Mouse (Mus musculus) heart, embryonic 12.5 days (tissue): Measurements from ENCODE around the gene Gm609. TPM values are rescaled to one million over a fixed set of nuclear protein-coding genes. Genes with fewer than 3 reads are reported as not detected.

ENCODE experiments used
- ATAC-seq: fragments of 200-750 bp; cut with Nextera tagmentation; 2 replicates; pipeline ENCODE4 v1.8.0; 2017; ENCODE audit warnings: moderate TSS enrichment, moderate library complexity; ENCODE audit not compliant: insufficient number of reproducible peaks, low FRiP score
- H3K27ac ChIP-seq: fragments of 300-500 bp; sonication (generic); 2 replicates; pipeline ENCODE4 v1.5.1; 2016; ENCODE audit warnings: mild to moderate bottlenecking, moderate library complexity; ENCODE audit not compliant: poor library complexity, severe bottlenecking
- H3K27me3 ChIP-seq: fragments of 300-500 bp; sonication (generic); replicated peaks from 2 replicates; pipeline ENCODE4 v1.6.1; 2016; ENCODE audit warnings: mild to moderate bottlenecking, moderate library complexity
- H3K36me3 ChIP-seq: fragments of 300-500 bp; sonication (generic); 2 replicates; pipeline ENCODE4 v1.6.1; 2016; ENCODE audit warnings: mild to moderate bottlenecking, moderate library complexity
- H3K4me1 ChIP-seq: fragments of 300-500 bp; sonication (generic); replicated peaks from 2 replicates; pipeline ENCODE4 v1.6.1; 2016; ENCODE audit warnings: mild to moderate bottlenecking
- H3K4me2 ChIP-seq: fragments of 300-500 bp; sonication (generic); 2 replicates; pipeline ENCODE4 v1.6.1; 2016; ENCODE audit warnings: mild to moderate bottlenecking, moderate library complexity
- H3K4me3 ChIP-seq: fragments of 300-500 bp; sonication (generic); 2 replicates; pipeline ENCODE4 v1.5.1; 2016; ENCODE audit warnings: mild to moderate bottlenecking
- H3K9ac ChIP-seq: fragments of 300-500 bp; sonication (generic); 2 replicates; pipeline ENCODE4 v1.6.1; 2016; ENCODE audit warnings: mild to moderate bottlenecking, moderate library complexity
- H3K9me3 ChIP-seq: fragments of 300-500 bp; sonication (generic); replicated peaks from 2 replicates; pipeline ENCODE4 v1.6.1; 2016; ENCODE audit warnings: mild to moderate bottlenecking, moderate library complexity
- WGBS: fragments of 180-500 bp; shearing (Covaris S2); methylation state at CpG from one replicate; pipeline ENCODE4 v1.1.7; 2016; 5-methylcytosine and 5-hydroxymethylcytosine counted together
- polyA plus RNA-seq: library from polyadenylated mRNA; unstranded; fragments of >200 nt; fragmentation: Nextera tagmentation; extraction: Ambion mirVana; gene quantifications from 2 replicates; pipeline ENCODE4 v1.2.1, GENCODE M21; 2016

The Gm609 gene
- polyA plus RNA-seq, 1 experiment from 2014 or later = not detected

DNA sequence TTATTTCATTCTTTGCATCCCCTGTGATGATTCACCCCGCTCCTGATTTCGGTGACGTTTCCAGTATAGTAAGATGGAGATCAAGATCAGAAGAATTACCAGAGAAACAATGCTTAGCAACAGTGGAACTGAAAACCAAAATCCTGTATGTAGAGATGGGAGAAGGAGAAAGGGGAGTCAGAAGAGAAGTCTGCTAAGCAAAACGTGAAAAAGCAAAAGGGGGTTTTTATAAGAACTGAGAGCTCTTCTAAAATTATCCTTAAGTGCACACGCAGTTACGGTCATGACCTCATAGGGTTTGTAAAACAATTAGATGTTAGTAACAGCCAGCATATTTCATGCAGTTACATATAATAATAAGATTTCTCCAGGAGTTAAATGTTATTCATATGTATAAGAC is 100.5 kb downstream of the Gm609 start:
- H3K27me3 ChIP-seq = no peaks in the 10 kb centered on the region
- H3K36me3 ChIP-seq = no peaks in the 10 kb centered on the region
- no peaks in the 10 kb centered on the region for H3K4me1 ChIP-seq
- no peak overlapping the region for H3K4me3 ChIP-seq
- WGBS = 84% methylated on average over 6 of the region's 6 CpGs
- H3K9ac ChIP-seq = no peak overlapping the region
- no peaks in the 10 kb centered on the region for H3K9me3 ChIP-seq
- no peak overlapping the region for H3K27ac ChIP-seq
- no peak overlapping the region for H3K4me2 ChIP-seq
- ATAC-seq = no peak

DNA sequence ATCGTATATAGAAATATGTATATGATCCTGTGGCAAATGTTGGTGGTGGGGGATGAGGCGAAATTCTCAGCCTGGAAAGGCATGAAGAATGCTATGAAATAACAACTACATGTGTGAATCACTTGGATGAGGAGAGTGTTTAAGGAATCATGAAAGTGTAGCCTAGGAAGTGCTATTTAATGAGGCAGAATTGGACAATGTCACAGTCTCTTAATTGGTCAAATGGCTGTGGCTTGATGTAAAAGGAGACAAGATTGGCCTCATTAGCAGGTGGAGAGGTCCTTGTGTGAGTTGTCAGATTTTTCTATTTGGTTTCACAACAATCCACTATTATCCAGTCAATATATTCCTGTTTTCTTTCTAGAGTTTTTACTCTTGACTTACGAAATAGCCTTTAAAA is 101.1 kb downstream of the Gm609 start:
- no peak overlapping the region for H3K9ac ChIP-seq
- 89% methylated on average over 3 of the region's 3 CpGs for WGBS
- ATAC-seq = no peak

DNA sequence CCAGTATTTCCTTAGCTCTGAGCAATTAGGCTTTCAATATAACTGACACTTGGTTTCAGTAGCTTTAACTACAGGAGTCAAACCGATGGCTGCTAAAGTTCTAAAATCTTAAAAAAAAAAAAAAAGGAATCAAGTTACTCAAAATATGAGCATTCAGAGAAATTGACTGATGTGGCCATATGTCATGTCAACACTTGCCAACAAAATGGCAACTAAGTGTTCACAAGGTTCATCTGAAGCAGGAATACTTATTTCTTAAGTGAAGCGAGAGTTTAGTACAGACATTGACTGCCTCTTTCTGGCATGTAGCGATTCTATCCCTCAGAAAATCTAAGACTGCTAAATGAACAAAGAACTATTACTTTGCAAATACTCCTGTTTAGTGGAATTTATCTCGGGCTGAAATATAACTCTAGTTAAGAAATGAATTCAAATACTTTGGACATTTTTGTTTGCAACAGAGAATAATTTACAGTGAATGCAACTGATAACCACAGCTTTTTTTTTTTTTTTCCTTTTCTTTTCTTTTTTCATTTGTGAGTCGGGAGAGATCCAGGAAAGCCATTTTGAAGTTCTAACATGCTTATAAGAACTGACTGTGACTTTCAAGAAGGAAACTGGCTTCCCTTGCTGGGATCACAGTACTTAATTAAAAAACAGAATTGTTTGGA is 102.3 kb downstream of the Gm609 start:
- H3K9ac ChIP-seq = no peak overlapping the region
- H3K36me3 ChIP-seq = no peaks in the 10 kb centered on the region
- H3K27me3 ChIP-seq = no peaks in the 10 kb centered on the region
- H3K4me2 ChIP-seq = no peak overlapping the region
- H3K4me1 ChIP-seq = no peaks in the 10 kb centered on the region
- H3K4me3 ChIP-seq = no peak overlapping the region
- WGBS = 75% methylated on average over 5 of the region's 5 CpGs
- H3K27ac ChIP-seq = no peak overlapping the region
- no peak for ATAC-seq
- no peaks in the 10 kb centered on the region for H3K9me3 ChIP-seq

More for the DNA sequence above, 101.1 kb downstream of the Gm609 start:
- Histone ChIP-seq H3K27ac (no peak overlapping the region), H3K4me2 (no peak overlapping the region), H3K4me3 (no peak overlapping the region), H3K4me1 (no peaks in the 10 kb centered on the region), H3K27me3 (no peaks in the 10 kb centered on the region), H3K9me3 (no peaks in the 10 kb centered on the region), H3K36me3 (no peaks in the 10 kb centered on the region)

DNA sequence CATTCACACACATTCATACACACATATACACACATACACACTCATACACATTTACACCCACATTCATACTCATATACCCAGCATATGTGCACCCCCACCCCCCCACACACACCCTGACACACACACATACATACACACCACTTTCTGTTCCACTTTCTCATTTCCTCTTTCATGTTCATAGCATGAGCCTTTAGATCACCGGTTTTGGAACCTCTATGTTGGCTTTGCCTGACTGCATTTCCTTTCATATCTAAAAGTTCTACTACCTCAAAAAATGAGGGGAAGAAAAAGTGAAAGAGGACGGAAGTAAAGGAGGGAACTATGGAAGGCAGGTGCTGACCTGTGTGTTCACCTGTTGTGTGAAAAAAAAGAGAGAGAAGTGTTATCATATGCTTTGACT is 102.9 kb downstream of the Gm609 start:
- no peak overlapping the region for H3K27ac ChIP-seq
- H3K4me1 ChIP-seq = no peaks in the 10 kb centered on the region
- 72% methylated on average over 2 of the region's 2 CpGs for WGBS
- H3K27me3 ChIP-seq = no peaks in the 10 kb centered on the region
- no peak overlapping the region for H3K9ac ChIP-seq
- H3K36me3 ChIP-seq = no peaks in the 10 kb centered on the region
- H3K9me3 ChIP-seq = no peaks in the 10 kb centered on the region
- ATAC-seq = no peak
- H3K4me2 ChIP-seq = no peak overlapping the region
- no peak overlapping the region for H3K4me3 ChIP-seq

DNA sequence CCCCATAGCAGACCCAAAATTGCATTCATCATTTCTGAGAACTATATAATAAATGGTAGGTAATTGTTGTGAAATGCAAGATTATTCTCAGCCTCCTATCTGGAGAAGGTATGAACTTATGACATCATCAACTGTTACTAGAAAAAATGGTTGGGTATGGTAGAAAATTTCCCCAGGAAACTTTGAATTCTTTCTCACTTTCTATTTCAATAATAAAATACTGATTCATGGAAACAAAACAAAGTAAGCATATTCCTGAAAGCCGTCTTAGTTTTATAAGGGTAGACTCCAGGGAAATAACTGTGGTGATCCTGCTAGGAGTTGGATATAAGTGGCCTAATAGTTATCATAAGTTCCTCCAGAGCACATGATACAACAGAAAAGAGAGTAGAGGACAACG is 103.7 kb downstream of the Gm609 start:
- Histone ChIP-seq H3K27me3 (no peaks in the 10 kb centered on the region), H3K4me3 (no peak overlapping the region), H3K4me1 (no peaks in the 10 kb centered on the region), H3K9ac (no peak overlapping the region), H3K36me3 (no peaks in the 10 kb centered on the region), H3K27ac (no peak overlapping the region), H3K9me3 (no peaks in the 10 kb centered on the region), H3K4me2 (no peak overlapping the region)
- ATAC-seq = no peak
- 82% methylated on average over 2 of the region's 2 CpGs for WGBS

DNA sequence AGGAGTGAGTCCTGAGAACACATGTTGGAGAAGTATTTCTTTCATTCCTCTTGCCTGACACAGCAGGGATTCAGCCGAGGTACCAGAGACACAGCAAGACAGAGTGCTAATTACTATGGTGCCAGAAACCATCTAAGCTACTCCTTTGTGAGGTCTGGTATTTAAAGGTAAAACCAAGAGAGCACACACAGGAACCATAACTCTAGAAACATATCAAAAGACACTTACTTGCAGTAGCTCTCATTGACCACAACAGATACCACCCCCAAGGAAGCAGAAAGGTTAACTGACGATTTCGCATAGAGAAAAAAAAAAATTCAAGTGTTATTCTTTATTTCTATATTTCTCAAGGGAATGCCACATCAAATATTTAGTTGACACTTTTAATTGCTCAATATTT is 111.0 kb downstream of the Gm609 start:
- Histone ChIP-seq H3K27ac (no peak overlapping the region), H3K4me1 (no peaks in the 10 kb centered on the region), H3K9me3 (no peaks in the 10 kb centered on the region), H3K27me3 (no peaks in the 10 kb centered on the region), H3K4me3 (no peak overlapping the region), H3K9ac (no peak overlapping the region), H3K4me2 (no peak overlapping the region), H3K36me3 (no peaks in the 10 kb centered on the region)
- WGBS = 76% methylated on average over 3 of the region's 3 CpGs
- no peak for ATAC-seq

DNA sequence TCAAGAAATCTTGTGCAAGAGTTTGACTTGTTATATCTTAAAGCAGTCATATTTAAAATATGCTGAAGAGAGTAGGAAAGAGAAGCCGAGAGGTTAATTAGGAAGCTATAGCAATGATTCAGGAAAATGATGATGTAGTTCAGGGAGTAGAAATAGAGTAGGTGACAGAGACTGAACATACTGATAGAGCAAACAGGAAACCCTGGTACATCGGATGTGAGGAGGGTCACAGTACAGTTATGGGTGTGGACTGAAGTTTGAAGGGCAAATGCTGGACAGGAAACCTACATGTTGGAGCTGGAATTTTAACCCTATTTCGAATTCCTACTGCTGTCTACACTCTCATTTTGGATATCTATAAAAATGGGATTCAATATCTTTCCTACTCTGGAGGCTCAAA is 113.8 kb downstream of the Gm609 start:
- 65% methylated on average over 3 of the region's 3 CpGs for WGBS
- no peaks in the 10 kb centered on the region for H3K9me3 ChIP-seq

DNA sequence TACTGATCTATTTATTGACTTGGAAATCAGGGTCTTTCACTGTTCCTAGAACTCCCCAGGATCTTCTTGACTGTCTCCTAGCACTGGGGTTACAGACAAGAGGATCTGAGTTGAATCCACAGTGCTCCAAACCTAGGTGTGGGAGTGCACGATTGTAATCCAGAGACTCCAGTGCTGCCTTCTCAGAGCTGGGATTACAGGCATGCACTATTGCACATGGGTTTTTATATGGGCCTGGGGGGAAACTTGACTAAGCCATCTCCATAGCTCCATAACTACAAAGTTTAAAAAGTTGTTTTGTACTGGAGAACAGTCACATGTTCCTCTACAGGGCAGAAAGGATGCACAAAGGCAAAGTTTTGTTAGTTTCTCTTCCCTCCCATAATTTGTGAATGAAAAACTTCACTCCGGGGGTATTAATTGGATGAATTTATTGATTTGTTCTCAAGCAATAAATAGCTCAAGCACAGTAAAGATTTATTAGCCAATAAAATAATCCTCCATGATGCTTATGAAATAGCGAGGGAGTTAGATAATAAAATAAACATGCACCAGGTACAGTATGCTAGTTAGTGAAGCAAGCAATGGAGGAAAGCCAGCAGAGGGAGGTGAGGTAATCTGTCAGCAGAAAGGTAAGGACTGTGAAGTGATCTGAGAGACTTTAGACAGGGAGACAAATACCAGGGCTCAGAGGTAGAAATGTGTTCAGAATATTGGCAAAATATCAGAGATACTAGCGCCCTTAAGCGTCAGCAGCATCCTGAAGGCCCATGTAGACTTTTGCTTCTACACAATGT is 114.4 kb downstream of the Gm609 start:
- Histone ChIP-seq H3K4me1 (no peaks in the 10 kb centered on the region), H3K4me3 (no peak overlapping the region), H3K27ac (no peak overlapping the region), H3K9ac (no peak overlapping the region), H3K36me3 (no peaks in the 10 kb centered on the region), H3K27me3 (no peaks in the 10 kb centered on the region), H3K4me2 (no peak overlapping the region), H3K9me3 (no peaks in the 10 kb centered on the region)
- no peak for ATAC-seq
- WGBS = 69% methylated on average over 5 of the region's 5 CpGs

More for the DNA sequence above, 113.8 kb downstream of the Gm609 start:
- no peak overlapping the region for H3K4me2 ChIP-seq
- no peak overlapping the region for H3K9ac ChIP-seq
- H3K27ac ChIP-seq = no peak overlapping the region
- H3K4me3 ChIP-seq = no peak overlapping the region
- no peaks in the 10 kb centered on the region for H3K4me1 ChIP-seq
- no peaks in the 10 kb centered on the region for H3K36me3 ChIP-seq
- no peaks in the 10 kb centered on the region for H3K27me3 ChIP-seq
- no peak for ATAC-seq

DNA sequence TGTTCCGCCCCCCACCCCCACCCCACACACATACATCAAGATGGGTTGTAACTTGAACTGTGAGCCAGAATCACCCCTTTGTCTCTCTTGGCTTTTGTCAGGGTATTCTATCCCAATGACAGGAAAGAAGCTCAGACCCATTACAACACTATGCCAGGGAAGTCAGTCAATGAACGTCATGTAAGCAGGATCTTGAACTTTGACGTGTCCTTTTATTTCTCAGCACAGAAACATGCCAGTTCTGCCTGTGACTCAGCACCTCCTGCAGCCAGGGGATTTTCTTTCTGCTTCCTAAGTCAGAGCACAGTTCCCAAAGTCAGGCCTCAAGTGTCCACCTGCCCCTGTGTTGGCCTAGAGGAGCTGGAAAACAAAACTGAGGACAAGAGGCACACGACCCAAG is 115.4 kb downstream of the Gm609 start:
- no peaks in the 10 kb centered on the region for H3K36me3 ChIP-seq
- ATAC-seq = no peak
- H3K27me3 ChIP-seq = no peaks in the 10 kb centered on the region
- H3K9ac ChIP-seq = no peak overlapping the region
- WGBS = 83% methylated on average over 4 of the region's 4 CpGs
- H3K27ac ChIP-seq = no peak overlapping the region
- no peak overlapping the region for H3K4me2 ChIP-seq
- H3K4me3 ChIP-seq = no peak overlapping the region
- H3K4me1 ChIP-seq = no peaks in the 10 kb centered on the region
- H3K9me3 ChIP-seq = no peaks in the 10 kb centered on the region

DNA sequence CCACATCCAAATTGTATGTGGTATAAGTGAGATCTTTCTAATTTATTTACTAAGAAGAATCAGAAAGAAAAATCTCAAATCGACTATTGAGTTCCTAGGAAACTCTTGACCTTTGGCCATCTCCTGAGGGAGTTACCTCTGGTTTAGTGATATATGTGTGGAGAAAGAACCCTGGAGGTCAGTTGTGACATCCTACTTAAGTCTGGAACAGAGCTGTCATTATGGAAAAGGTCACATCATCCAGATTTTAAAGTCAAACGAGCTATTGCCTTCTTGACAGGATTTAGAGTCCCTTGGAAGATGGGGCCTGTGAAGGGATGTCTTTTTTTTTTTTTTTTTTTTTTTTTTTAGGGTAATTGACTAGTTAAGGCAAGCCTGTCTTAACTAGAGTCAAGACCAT is 116.0 kb downstream of the Gm609 start:
- H3K27me3 ChIP-seq = no peaks in the 10 kb centered on the region
- no peak overlapping the region for H3K4me2 ChIP-seq
- no peak overlapping the region for H3K27ac ChIP-seq
- no peaks in the 10 kb centered on the region for H3K4me1 ChIP-seq
- ATAC-seq = no peak
- no peaks in the 10 kb centered on the region for H3K36me3 ChIP-seq
- 53% methylated on average over 2 of the region's 2 CpGs for WGBS
- H3K9ac ChIP-seq = no peak overlapping the region
- no peak overlapping the region for H3K4me3 ChIP-seq
- H3K9me3 ChIP-seq = no peaks in the 10 kb centered on the region

DNA sequence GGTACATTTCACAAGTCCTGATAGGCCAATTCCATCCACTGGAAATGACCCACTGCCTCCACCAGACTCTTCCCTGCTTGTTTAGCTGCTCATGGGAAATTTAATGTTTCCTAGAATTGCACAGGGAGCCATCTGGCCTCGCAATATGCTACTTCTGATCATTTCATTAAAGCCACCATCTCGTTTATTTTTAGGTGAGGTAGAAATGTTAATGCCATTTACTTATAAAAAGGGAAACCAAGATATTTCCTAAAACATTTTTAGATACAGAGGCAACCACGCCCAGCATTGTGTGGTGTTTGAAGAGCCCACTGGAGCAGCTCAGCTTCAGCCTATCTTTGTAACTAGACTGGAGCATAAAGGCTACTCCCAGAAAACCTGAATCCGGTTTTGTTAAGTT is 116.5 kb downstream of the Gm609 start:
- Histone ChIP-seq H3K4me1 (no peaks in the 10 kb centered on the region), H3K4me3 (no peak overlapping the region), H3K36me3 (no peaks in the 10 kb centered on the region), H3K27me3 (no peaks in the 10 kb centered on the region), H3K4me2 (no peak overlapping the region), H3K9me3 (no peaks in the 10 kb centered on the region), H3K9ac (no peak overlapping the region), H3K27ac (no peak overlapping the region)
- 72% methylated on average over 4 of the region's 4 CpGs for WGBS
- no peak for ATAC-seq
